Mouse (Mus musculus) midbrain, embryonic 14.5 days (tissue): ENCODE data around the gene Zfp146. TPM values are rescaled to one million over a fixed set of nuclear protein-coding genes. Genes with fewer than 3 reads are reported as not detected.
"Not testable (repeated sequence)": the region's sequence is repeated elsewhere in the genome, so short reads cannot be mapped to it uniquely, and the experiment has no call there.

Source experiments
- ATAC-seq: fragments of 200-750 bp; cut with Nextera tagmentation; 2 replicates; pipeline ENCODE4 v1.8.0; 2017; ENCODE audit warnings: moderate number of reproducible peaks, moderate library complexity; ENCODE audit not compliant: low FRiP score, low TSS enrichment
- DNase-seq: peaks from one replicate; pipeline ENCODE4 v3.0.0-alpha.2; 2015
- H3K27ac ChIP-seq: fragments of 300-500 bp; sonication (generic); replicated peaks from 2 replicates; pipeline ENCODE4 v1.5.1; 2014; ENCODE audit warnings: mild to moderate bottlenecking, low read depth, low read length, moderate library complexity
- H3K27me3 ChIP-seq: fragments of 300-500 bp; sonication (generic); 2 replicates; pipeline ENCODE4 v1.6.1; 2014; ENCODE audit warnings: low read length, control low read depth, mixed read lengths; ENCODE audit not compliant: control insufficient read depth, insufficient read depth
- H3K36me3 ChIP-seq: fragments of 300-500 bp; sonication (generic); 2 replicates; pipeline ENCODE4 v1.6.1; 2014; ENCODE audit warnings: low read length, control low read depth; ENCODE audit not compliant: control insufficient read depth, insufficient read depth
- H3K4me1 ChIP-seq: fragments of 300-500 bp; sonication (generic); 2 replicates; pipeline ENCODE4 v1.6.1; 2014; ENCODE audit warnings: mild to moderate bottlenecking, antibody characterized with exemption, low read length, control low read depth; ENCODE audit not compliant: control insufficient read depth, insufficient read depth
- H3K4me2 ChIP-seq: fragments of 300-500 bp; sonication (generic); 2 replicates; pipeline ENCODE4 v1.6.1; 2014; ENCODE audit warnings: mild to moderate bottlenecking, low read length, moderate library complexity
- H3K4me3 ChIP-seq: fragments of 300-500 bp; sonication (generic); replicated peaks from 2 replicates; pipeline ENCODE4 v1.5.1; 2014; ENCODE audit warnings: low read depth, low read length
- H3K9ac ChIP-seq: fragments of 300-500 bp; sonication (generic); replicated peaks from 2 replicates; pipeline ENCODE4 v1.6.1; 2014; ENCODE audit warnings: mild to moderate bottlenecking, low read length, moderate library complexity
- H3K9me3 ChIP-seq: fragments of 300-500 bp; sonication (generic); 2 replicates; pipeline ENCODE4 v1.6.1; 2016; ENCODE audit warnings: low read length, control low read depth, mixed read lengths; ENCODE audit not compliant: control insufficient read depth
- WGBS: fragments of 180-500 bp; shearing (Covaris S2); extraction: QIAGEN DNeasy Blood & Tissue Kit; methylation state at CpG from one replicate; pipeline ENCODE4 v1.1.7; 2014; 5-methylcytosine and 5-hydroxymethylcytosine counted together
- polyA plus RNA-seq: library from polyadenylated mRNA; unstranded; fragments of >200 nt; fragmentation: Nextera tagmentation; extraction: Ambion mirVana; gene quantifications from 2 replicates; pipeline ENCODE4 v1.2.1, GENCODE M21; 2014

Gene Zfp146
- polyA plus RNA-seq = 18.5 and 19.7 TPM in 2 replicates

GRCm38 (mm10) chr7:30169583-30170282, at the start of gene Zfp146:
TSS of gene Zfp146 (minus strand) at chr7:30169750.
- DNase-seq (peak; percentile 97), ATAC-seq (peak; percentile 96)
- H3K4me2 ChIP-seq = peak within 1 kb of the TSS; percentile 77

DNA sequence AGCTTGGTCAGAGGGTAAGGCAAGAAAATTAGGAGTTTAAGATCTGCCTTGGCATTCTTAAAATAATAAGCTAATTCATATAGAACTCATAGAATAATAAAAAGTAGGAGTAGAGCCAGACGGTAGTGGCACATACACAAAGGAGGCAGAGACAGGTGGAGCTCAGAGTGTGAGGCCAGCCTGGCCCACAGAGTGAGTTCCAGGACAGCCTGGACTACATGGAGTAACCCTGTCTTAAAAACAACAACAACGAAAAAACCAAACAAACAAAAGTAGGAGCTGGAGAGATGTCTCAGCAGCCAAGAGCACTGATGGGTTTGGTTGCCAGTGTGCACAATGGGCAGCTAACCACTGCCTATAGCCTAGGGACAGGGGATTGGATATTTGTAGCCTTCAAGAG, 47.7 kb upstream of the Zfp146 start:
- Histone ChIP-seq H3K27me3 (no peaks in the 10 kb centered on the region), H3K9me3 (no peaks in the 10 kb centered on the region), H3K27ac (no peak overlapping the region), H3K4me2 (peak overlapping the region; percentile 39; the same call in 1 of the 2 replicates), H3K4me1 (peaks cover 7% of the 10 kb centered on the region; the same call in 1 of the 2 replicates), H3K9ac (no peak overlapping the region), H3K4me3 (no peak overlapping the region), H3K36me3 (no peaks in the 10 kb centered on the region)
- ATAC-seq (no peak), DNase-seq (no peak)
- 83% methylated on average over 2 of the region's 2 CpGs for WGBS

More at GRCm38 (mm10) chr7:30169583-30170282, at the start of gene Zfp146:
- WGBS = under 1% methylated on average over 36 of the region's 36 CpGs
- H3K27me3 ChIP-seq = no peaks in the 10 kb centered on the region
- peaks cover 16% of the 10 kb centered on the region for H3K4me1 ChIP-seq
- peak within 1 kb of the TSS; percentile 72 for H3K4me3 ChIP-seq
- peaks cover 22% of the 10 kb centered on the region for H3K9me3 ChIP-seq
- H3K9ac ChIP-seq = peak within 1 kb of the TSS; percentile 92
- H3K27ac ChIP-seq = peak within 1 kb of the TSS; percentile 95
- H3K36me3 ChIP-seq = peaks cover 20% of the 10 kb centered on the region

- ATAC-seq = peak; percentile 81
- H3K4me2 ChIP-seq = peak overlapping the region; percentile 39
- peaks cover 7% of the 10 kb centered on the region; the same call in 1 of the 2 replicates for H3K4me1 ChIP-seq
- no peak overlapping the region; the same call in 1 of the 2 replicates for H3K9ac ChIP-seq
- peak overlapping the region; percentile 20; the same call in 1 of the 2 replicates for H3K27ac ChIP-seq
- no peaks in the 10 kb centered on the region for H3K9me3 ChIP-seq
- 1% methylated on average over 16 of the region's 16 CpGs for WGBS
- no peak overlapping the region for H3K4me3 ChIP-seq
- peak; percentile 96 for DNase-seq
- H3K36me3 ChIP-seq = no peaks in the 10 kb centered on the region
- H3K27me3 ChIP-seq = no peaks in the 10 kb centered on the region
These were observed 47.2 kb upstream of the Zfp146 start for GRCm38 (mm10) chr7:30216723-30217151.

DNA sequence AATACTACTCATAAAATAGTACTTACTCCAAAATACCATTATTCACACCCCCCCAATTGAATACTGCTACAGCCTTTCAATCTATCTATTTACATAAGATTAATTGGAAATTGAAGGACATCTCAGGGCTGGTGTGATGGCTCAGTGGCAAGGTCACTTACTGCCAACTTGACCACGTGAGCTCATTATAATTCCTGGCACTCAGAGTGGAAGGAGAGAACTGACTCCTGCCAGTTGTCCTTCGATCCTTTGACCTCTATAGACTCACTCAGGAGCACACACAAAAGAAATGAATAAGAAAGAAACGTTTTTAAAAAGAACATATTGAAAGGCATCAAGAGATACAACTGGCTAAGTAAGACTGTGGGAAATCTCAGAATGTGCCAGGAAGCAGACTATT, 46.3 kb upstream of the Zfp146 start:
- ATAC-seq (no peak), DNase-seq (no peak)
- H3K4me3 ChIP-seq = no peak overlapping the region
- WGBS = 68% methylated on average over 3 of the region's 3 CpGs
- H3K27me3 ChIP-seq = no peaks in the 10 kb centered on the region
- H3K36me3 ChIP-seq = no peaks in the 10 kb centered on the region
- H3K27ac ChIP-seq = no peak overlapping the region
- no peak overlapping the region for H3K9ac ChIP-seq
- no peak overlapping the region for H3K4me2 ChIP-seq
- peaks cover 7% of the 10 kb centered on the region; the same call in 1 of the 2 replicates for H3K4me1 ChIP-seq
- no peaks in the 10 kb centered on the region for H3K9me3 ChIP-seq

DNA sequence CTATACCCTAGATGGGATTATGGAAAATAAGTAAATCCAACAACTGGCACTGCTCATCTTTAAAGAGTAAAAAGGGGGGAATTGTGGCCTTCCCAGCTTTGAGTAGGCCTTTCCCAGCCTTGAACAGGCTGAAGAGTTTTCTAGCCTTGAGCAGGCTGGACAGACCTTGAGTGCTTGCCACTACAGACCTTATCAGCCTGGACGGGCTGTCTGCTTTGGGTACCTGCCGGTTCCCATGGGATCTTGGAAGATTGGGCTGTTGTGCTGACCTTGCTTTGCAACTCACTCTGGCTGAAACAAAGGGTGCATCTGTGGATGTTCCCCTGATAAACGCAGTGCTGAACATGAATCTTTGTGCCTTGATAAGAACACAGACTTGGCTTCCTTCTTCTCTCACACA, 44.3 kb upstream of the Zfp146 start:
- Histone ChIP-seq H3K27me3 (no peaks in the 10 kb centered on the region), H3K4me2 (no peak overlapping the region), H3K9me3 (no peaks in the 10 kb centered on the region), H3K9ac (no peak overlapping the region), H3K4me1 (no peaks in the 10 kb centered on the region), H3K4me3 (no peak overlapping the region), H3K27ac (no peak overlapping the region), H3K36me3 (no peaks in the 10 kb centered on the region)
- ATAC-seq = no peak
- no peak for DNase-seq
- WGBS = 92% methylated on average over 3 of the region's 3 CpGs

DNA sequence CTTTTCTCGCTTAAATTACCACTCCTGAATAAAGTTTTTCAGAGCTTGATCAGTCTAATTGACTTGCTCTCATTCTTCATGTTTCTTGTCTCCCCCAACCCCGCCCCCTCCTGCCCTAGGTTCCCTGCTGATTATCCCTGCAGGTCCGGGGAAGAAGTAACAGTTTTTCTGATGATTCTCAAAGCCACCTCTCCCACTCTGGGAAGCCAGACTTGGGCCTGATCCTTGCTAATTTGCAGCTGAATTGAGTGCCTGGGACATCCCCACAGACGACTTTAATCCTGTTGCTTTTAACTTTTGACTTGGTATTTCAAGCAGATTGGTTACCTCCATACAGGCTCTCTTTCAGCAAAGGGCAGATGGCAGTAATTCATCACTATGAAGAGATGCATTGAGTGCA, 41.5 kb upstream of the Zfp146 start:
- H3K4me2 ChIP-seq = no peak overlapping the region
- no peaks in the 10 kb centered on the region for H3K9me3 ChIP-seq
- H3K27ac ChIP-seq = no peak overlapping the region
- no peak overlapping the region for H3K9ac ChIP-seq
- H3K27me3 ChIP-seq = no peaks in the 10 kb centered on the region
- H3K4me1 ChIP-seq = no peaks in the 10 kb centered on the region
- no peaks in the 10 kb centered on the region for H3K36me3 ChIP-seq
- no peak for ATAC-seq
- no peak for DNase-seq
- H3K4me3 ChIP-seq = no peak overlapping the region
- WGBS = 15% methylated on average over 4 of the region's 4 CpGs

DNA sequence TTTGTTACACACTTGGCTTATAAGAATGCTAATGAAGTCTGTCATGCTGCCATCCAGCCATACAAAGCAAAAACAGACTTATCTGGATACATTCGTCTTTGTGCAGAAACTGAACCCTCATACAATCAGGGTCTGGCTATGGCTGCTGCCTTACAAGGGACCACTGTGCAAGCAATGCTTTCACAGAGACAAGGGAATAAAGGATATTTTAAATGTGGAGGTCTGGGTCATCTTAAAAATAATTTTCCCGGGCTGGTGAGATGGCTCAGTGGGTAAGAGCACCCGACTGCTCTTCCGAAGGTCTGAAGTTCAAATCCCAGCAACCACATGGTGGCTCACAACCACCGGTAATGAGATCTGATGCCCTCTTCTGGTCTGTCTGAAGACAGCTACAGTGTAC, 36.8 kb upstream of the Zfp146 start:
- DNase-seq, ATAC-seq: not testable (repeated sequence)
- 57% methylated on average over 5 of the region's 5 CpGs for WGBS

GRCm38 (mm10) chr7:30205383-30205782, 35.8 kb upstream of the Zfp146 start:
- 8% methylated on average over 2 of the region's 2 CpGs for WGBS
- no peaks in the 10 kb centered on the region for H3K27me3 ChIP-seq
- no peak overlapping the region for H3K4me3 ChIP-seq
- H3K9me3 ChIP-seq = no peaks in the 10 kb centered on the region
- H3K9ac ChIP-seq = no peak overlapping the region
- DNase-seq (peak; percentile 83), ATAC-seq (no peak)
- no peaks in the 10 kb centered on the region; the same call in 1 of the 2 replicates for H3K4me1 ChIP-seq
- no peaks in the 10 kb centered on the region for H3K36me3 ChIP-seq
- H3K27ac ChIP-seq = no peak overlapping the region
- H3K4me2 ChIP-seq = no peak overlapping the region

More for the DNA sequence above, 36.8 kb upstream of the Zfp146 start:
- H3K4me3 ChIP-seq, H3K9me3 ChIP-seq, H3K4me2 ChIP-seq, H3K9ac ChIP-seq, H3K27ac ChIP-seq, H3K27me3 ChIP-seq, H3K4me1 ChIP-seq, H3K36me3 ChIP-seq: not testable (repeated sequence)

DNA sequence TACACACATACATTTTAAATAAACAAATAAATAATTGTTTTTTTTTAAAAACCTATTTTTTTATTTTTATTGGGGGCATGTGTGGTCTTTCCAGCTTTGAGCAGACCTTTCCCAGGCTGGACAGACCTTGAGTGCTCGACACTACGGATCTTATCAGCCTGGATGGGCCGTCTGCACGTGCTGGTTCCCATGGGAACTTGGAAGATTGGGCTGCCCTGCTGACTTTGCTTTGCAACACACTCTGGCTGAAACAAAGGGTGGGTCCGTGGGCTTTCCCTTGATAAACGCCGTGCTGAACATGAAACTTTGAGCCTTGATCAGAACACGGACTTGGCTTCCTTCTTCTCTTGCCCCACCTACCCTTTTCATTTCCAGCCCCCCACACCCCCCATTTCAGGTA, 34.8 kb upstream of the Zfp146 start:
- DNase-seq (no peak), ATAC-seq (no peak)
- no peaks in the 10 kb centered on the region for H3K9me3 ChIP-seq
- no peaks in the 10 kb centered on the region; the same call in 1 of the 2 replicates for H3K4me1 ChIP-seq
- H3K27ac ChIP-seq = no peak overlapping the region
- no peaks in the 10 kb centered on the region for H3K36me3 ChIP-seq
- H3K4me2 ChIP-seq = no peak overlapping the region
- no peak overlapping the region for H3K9ac ChIP-seq
- H3K4me3 ChIP-seq = no peak overlapping the region
- H3K27me3 ChIP-seq = no peaks in the 10 kb centered on the region
- WGBS = 13% methylated on average over 8 of the region's 8 CpGs
